Mouse (Mus musculus): ENCODE measurements around the gene Zfp651.

DNA sequence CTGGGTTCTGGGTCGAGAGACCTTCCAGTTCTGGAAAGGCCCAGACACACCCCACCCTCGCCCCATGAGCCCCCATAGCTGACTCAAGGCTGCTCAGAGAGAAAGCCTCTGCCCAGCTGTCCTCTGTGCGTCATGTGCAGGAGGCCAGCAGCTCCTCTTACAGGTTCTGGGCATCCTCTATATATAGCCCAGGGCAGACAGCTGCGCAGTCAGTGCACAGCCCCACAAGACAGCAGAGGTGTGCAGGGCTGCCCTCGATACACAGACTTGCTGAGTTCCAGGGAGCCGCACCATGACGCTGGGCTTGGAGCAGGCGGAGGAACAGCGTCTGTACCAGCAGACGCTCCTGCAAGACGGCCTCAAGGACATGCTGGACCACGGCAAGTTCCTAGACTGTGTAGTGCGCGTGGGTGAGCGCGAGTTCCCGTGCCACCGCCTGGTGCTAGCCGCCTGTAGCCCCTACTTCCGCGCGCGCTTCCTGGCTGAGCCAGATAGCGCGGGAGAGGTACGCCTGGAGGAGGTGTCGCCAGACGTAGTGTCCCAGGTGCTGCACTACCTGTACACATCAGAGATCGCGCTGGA is 18.4 kb downstream of the Zfp651 start, which contains the start of gene Klhl40:
- no peak for TF ChIP-seq CTCF (IDR thresholded peaks at IDR 0.05; ENCODE audit: low read depth)
- TF ChIP-seq EP300 (IDR thresholded peaks at IDR 0.05; ENCODE audit: low read depth) = no peak
